In the genomic region with DNA sequence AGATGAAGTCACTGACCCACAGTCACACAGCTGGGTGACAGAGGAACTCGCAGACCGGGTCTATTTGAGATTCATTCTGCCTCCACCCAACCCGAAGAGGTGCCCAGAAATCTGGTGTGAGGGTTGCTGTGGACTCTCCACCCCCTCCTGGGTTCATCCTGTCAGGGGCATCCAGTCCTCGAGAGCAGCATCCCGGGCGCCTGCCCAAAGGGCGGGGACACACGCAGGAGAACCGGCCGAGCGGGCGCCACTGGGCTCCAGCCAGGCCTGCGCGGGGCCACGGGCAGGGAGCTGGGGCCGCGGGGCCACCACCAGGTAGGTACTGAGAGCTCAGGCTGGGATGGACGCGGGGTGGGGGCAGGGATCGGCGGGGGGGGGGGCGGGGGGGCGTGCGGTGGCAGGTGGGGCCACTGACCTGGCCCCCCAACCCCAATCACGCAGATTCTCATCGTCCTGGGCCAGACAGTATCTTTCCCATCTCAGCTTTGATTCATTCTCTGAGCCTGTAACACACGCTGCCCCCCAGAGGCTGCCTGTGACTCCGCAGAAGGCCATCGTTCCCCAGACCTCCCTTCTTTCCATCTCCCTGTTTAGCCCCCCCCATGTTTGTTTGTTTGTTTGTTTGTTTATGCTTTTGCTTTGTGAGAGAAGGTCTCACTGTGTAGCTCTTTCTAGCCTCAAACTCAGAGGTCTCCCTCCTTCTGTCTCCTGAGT, we compare ENCODE assay signal across 8 mouse cellular contexts. TPM values are rescaled to one million over a fixed set of nuclear protein-coding genes. Genes with fewer than 3 reads are reported as not detected.
A peak's percentile ranks its signal among the peaks of the same experiment; 100 is the strongest.
DNase-seq lines count a peak whose midpoint lies in the region; ATAC-seq and TF ChIP-seq lines count a peak whose summit lies in the region.
"Had no signal": no experiment of that assay in that cellular context is flagged by ENCODE, and none has a peak within 500 bp of the region (broad histone marks: within the 10 kb centered on the region; RNA-seq: fewer than 3 reads in every experiment).

A gene (plus strand): TSS at position 187 of the 714 bp plus-strand sequence.

- H3K9ac ChIP-seq in forebrain, embryonic 14.5 days (ENCODE audit: low read length): peak within 1 kb of the TSS; percentile 51
- no peak within 1 kb of the TSS for H3K9ac ChIP-seq in liver, embryonic 13.5 days
- peak within 1 kb of the TSS; percentile 56 for H3K9ac ChIP-seq in stomach, embryonic 16.5 days (ENCODE audit: low read length)

- peaks cover 53% of the 10 kb centered on the region for H3K27me3 ChIP-seq in forebrain, embryonic 14.5 days (replicated peaks; ENCODE audit: control insufficient read depth, insufficient read depth, low read length)
- H3K27me3 ChIP-seq in liver, embryonic 13.5 days: peaks cover 70% of the 10 kb centered on the region
- peaks cover 43% of the 10 kb centered on the region for H3K27me3 ChIP-seq in stomach, embryonic 16.5 days (ENCODE audit: control insufficient read depth, insufficient read depth, low read length)

- peak; percentile 24; the same call in 1 of the 2 replicates for ATAC-seq in forebrain, embryonic 14.5 days
- no peak for ATAC-seq in liver, embryonic 13.5 days (ENCODE audit: low read depth)
- 0 out of 2 replicates have a peak, but pooled peaks have one; percentile 14 for ATAC-seq in stomach, embryonic 16.5 days (ENCODE audit: insufficient read depth, low FRiP score)

- no peaks in the 10 kb centered on the region for H3K36me3 ChIP-seq in forebrain, embryonic 14.5 days (ENCODE audit: control insufficient read depth, insufficient read depth, low read length)
- H3K36me3 ChIP-seq in liver, embryonic 13.5 days: no peaks in the 10 kb centered on the region
- H3K36me3 ChIP-seq in stomach, embryonic 16.5 days (ENCODE audit: control insufficient read depth, insufficient read depth, low read length): no peaks in the 10 kb centered on the region

- peak within 1 kb of the TSS; percentile 22; the same call in 1 of the 2 replicates for H3K4me3 ChIP-seq in left cerebral cortex, adult 2 months
- no peak within 1 kb of the TSS for H3K4me3 ChIP-seq in forebrain, embryonic 14.5 days (ENCODE audit: low read depth, low read length)
- H3K4me3 ChIP-seq in liver, embryonic 13.5 days (replicated peaks): no peak within 1 kb of the TSS
- H3K4me3 ChIP-seq in stomach, embryonic 16.5 days (replicated peaks; ENCODE audit: low read length): peak within 1 kb of the TSS; percentile 21
- H3K4me3 ChIP-seq: erythroblast, embryonic 14.5 days had no signal

- intact Hi-C loops in left cerebral cortex, adult 2 months (cut with DNase I): no loop called here

- H3K4me1 ChIP-seq in forebrain, embryonic 14.5 days (ENCODE audit: control insufficient read depth, insufficient read depth, low read length): peaks cover 3% of the 10 kb centered on the region; the same call in 1 of the 2 replicates
- peaks cover 15% of the 10 kb centered on the region for H3K4me1 ChIP-seq in liver, embryonic 13.5 days (replicated peaks)
- peaks cover 9% of the 10 kb centered on the region for H3K4me1 ChIP-seq in stomach, embryonic 16.5 days (ENCODE audit: control insufficient read depth, insufficient read depth, low read length)

- WGBS in forebrain, embryonic 14.5 days: 7% methylated on average over 13 of the region's 29 CpGs
- 10% methylated on average over 23 of the region's 29 CpGs for WGBS in liver, embryonic 13.5 days (ENCODE audit: insufficient replicate concordance)
- 5% methylated on average over 20 of the region's 29 CpGs for WGBS in stomach, embryonic 16.5 days

- DNase-seq in left cerebral cortex, adult 2 months (ENCODE audit: extremely low spot score in 1 of 2, low spot score in 2 of 2): peak in 1 of 2 experiments; percentile 11
- DNase-seq in left cerebral cortex, adult 8-10 months (ENCODE audit: low spot score in 2 of 2): no peak
- DNase-seq in cerebellum, adult 8-10 months: peak; percentile 51
- peak; percentile 53 for DNase-seq in forebrain, embryonic 14.5 days (ENCODE audit: low spot score)
- DNase-seq in liver, embryonic 13.5 days: no peak
- DNase-seq in layer of hippocampus, adult 8-10 months (ENCODE audit: low spot score in 2 of 2): no peak

- no peak within 1 kb of the TSS for H3K27ac ChIP-seq in left cerebral cortex, adult 2 months
- no peak within 1 kb of the TSS for H3K27ac ChIP-seq in forebrain, embryonic 14.5 days (ENCODE audit: low read depth, low read length)
- no peak within 1 kb of the TSS for H3K27ac ChIP-seq in liver, embryonic 13.5 days
- H3K27ac ChIP-seq in stomach, embryonic 16.5 days (ENCODE audit: low read length): no peak within 1 kb of the TSS

- TF ChIP-seq CTCF in left cerebral cortex, adult 2 months (IDR thresholded peaks at IDR 0.05): peak; percentile 53

- H3K9me3 ChIP-seq in forebrain, embryonic 14.5 days (replicated peaks; ENCODE audit: control insufficient read depth, low read length): no peaks in the 10 kb centered on the region
- no peaks in the 10 kb centered on the region for H3K9me3 ChIP-seq in liver, embryonic 13.5 days (replicated peaks)
- H3K9me3 ChIP-seq in stomach, embryonic 16.5 days (replicated peaks; ENCODE audit: control insufficient read depth, low read length): no peaks in the 10 kb centered on the region

- H3K4me2 ChIP-seq in forebrain, embryonic 14.5 days (ENCODE audit: low read length): peak within 1 kb of the TSS; percentile 45
- H3K4me2 ChIP-seq in liver, embryonic 13.5 days: 0 out of 2 replicates have a peak within 1 kb of the TSS, but pooled peaks have one; percentile 14
- H3K4me2 ChIP-seq in stomach, embryonic 16.5 days (ENCODE audit: low read depth, low read length): peak within 1 kb of the TSS; percentile 45

RNA-seq across cellular contexts. Expression of the gene that starts here (rescaled TPM):
- total RNA-seq in left cerebral cortex, adult 2 months (2021): under 1 TPM; 0.44 to 0.84 TPM
- 1 to 10 TPM in 2 of 4 experiments, under 1 TPM in 2; 0.83 to 1.7 (median 1.1) TPM for total RNA-seq in left cerebral cortex, adult 8-10 months (2022)
- polyA plus RNA-seq in forebrain, embryonic 14.5 days (2014; fragmentation: Nextera tagmentation; extraction: Ambion mirVana): 0.36 and 0.57 TPM in 2 replicates
- not detected in 2 replicates for polyA plus RNA-seq in liver, embryonic 13.5 days (2015; fragmentation: Nextera tagmentation; extraction: Ambion mirVana)
- polyA plus RNA-seq in stomach, embryonic 16.5 days (2015; fragmentation: Nextera tagmentation; extraction: Ambion mirVana): 1.8 and 3.3 TPM in 2 replicates
- under 1 TPM; 0.39 to 0.86 (median 0.77) TPM for total RNA-seq in layer of hippocampus, adult 8-10 months (2022)

Comparison
In these comparisons a context has a peak if more than half of its experiments do, and no peak if none do; other contexts are left out.
1. Peak in DNase-seq, ATAC-seq, H3K9ac ChIP-seq and H3K4me2 ChIP-seq in forebrain, embryonic 14.5 days; RNA of the gene not detected or under 1 TPM.
2. H3K4me3 ChIP-seq: peak in left cerebral cortex, adult 2 months (single experiment) and stomach, embryonic 16.5 days (single experiment); none in forebrain, embryonic 14.5 days (single experiment) and liver, embryonic 13.5 days (single experiment).
3. Peak in every context shown above with its lines, with median percentiles within 50 percentile points of each other: H3K4me2 ChIP-seq.